Mouse (Mus musculus): ENCODE results near the gene Zfp839.

- TF ChIP-seq CTCF (IDR thresholded peaks at IDR 0.05; ENCODE audit: low read depth, low read length) (no peak), POLR2A (IDR thresholded peaks at IDR 0.05; ENCODE audit: extremely low read depth, insufficient read depth, low read length) (peak; percentile 32; the same call in 1 of the 2 replicates)
Measured at GRCm38 (mm10) chr12:110889036-110890020, 39.3 kb downstream of the Zfp839 start, which contains the start of the genes Cinp and Tecpr2.
